Mouse (Mus musculus): Measurements from ENCODE around the gene Sgsh. TPM values are rescaled to one million over a fixed set of nuclear protein-coding genes. Genes with fewer than 3 reads are reported as not detected.
"Not testable (repeated sequence)": the region's sequence is repeated elsewhere in the genome, so short reads cannot be mapped to it uniquely, and the experiment has no call there.

Gene Sgsh
- polyA plus RNA-seq, 1 experiment from 2014 or later, result 6.2 TPM

DNA sequence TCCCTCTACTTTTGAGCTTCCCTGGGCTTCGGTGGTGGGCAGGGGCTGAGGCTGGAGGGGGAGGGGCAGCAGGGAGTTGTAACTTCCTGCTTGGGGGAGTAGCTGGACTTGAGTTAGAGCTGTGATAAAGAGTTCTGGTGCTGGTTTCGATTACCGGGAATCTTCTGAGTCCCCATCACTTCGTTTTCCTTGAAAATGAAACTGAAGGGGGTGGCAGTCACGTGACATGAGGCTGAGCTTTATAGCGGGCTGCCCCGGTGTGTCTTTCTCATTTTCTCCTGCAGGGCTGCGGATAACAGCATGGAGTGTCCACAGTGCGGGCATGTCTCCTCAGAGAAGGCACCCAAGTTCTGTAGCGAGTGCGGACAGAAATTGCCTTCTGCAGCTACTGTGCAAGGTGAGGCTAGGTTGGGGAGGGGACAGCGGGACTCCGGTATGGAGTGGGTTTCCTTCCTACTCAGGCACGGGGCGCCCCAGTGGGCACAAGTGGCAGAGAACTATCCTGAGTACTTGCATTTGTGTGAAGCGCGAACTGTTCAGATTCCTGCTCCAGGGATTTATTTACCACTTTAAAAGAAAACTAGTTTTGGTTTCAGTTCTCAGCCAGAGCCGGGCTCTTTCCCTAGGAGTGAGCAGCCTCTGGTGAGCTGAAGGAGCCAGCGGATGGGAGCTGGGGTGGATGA, 37.6 kb upstream of the Sgsh start, which contains the start of gene Rnf213:
TSS of gene Rnf213 (plus strand) at position 301 of the 683 bp plus-strand sequence.
- no peaks in the 10 kb centered on the region for H3K36me3 ChIP-seq (replicated peaks; ENCODE audit: control insufficient read depth, insufficient read depth, low read depth, low read length)
- peak; percentile 72 for DNase-seq (ENCODE audit: low spot score)
- peak within 1 kb of the TSS; percentile 64 for H3K4me2 ChIP-seq (ENCODE audit: low read depth, low read length)
- H3K27me3 ChIP-seq (ENCODE audit: control insufficient read depth, insufficient read depth, low read length), result peaks cover 63% of the 10 kb centered on the region
- under 1% methylated on average over 19 of the region's 19 CpGs for WGBS
- H3K4me1 ChIP-seq (ENCODE audit: control insufficient read depth, insufficient read depth, low read length), result no peaks in the 10 kb centered on the region; the same call in 1 of the 2 replicates
- peak within 1 kb of the TSS; percentile 45 for H3K9ac ChIP-seq (replicated peaks; ENCODE audit: low read length)
- H3K27ac ChIP-seq (replicated peaks; ENCODE audit: low read depth, low read length), result no peak within 1 kb of the TSS
- no peaks in the 10 kb centered on the region for H3K9me3 ChIP-seq (replicated peaks; ENCODE audit: control insufficient read depth, low read length)
- ATAC-seq (replicated peaks; ENCODE audit: insufficient number of reproducible peaks, low FRiP score, low TSS enrichment, low read depth), result peak; percentile 68
- peak within 1 kb of the TSS; percentile 31 for H3K4me3 ChIP-seq (ENCODE audit: low read depth, low read length)

DNA sequence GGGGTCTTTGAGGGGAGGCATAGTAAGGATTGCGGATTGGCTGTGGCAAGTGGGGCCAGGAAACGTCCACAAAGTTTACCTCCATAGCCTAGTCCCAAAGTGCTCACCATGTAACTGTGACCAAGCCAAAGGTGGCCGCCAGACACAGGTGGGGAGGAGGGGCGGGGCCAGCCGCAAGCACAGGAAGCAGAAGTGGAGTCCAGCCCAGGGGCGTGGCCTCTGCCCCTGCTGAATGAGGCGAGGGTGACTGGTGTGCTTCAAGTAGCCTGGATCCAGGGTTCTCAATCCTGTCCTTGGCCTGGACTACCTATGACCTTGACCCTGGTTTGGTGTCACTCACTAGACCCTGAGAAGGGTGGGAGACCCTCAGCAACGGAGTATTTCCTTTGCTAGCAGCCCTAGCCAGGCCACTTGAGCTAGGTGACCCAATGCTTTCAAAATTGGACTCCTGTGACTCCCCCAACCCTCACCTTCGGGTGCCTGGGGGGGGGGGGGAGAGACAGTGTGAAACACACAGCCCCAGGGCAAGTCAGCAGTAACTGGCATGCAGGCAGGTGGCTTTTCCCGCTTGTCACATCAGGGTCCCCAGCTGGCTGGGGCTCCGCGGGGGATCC, 36.8 kb upstream of the Sgsh start:
- no peak overlapping the region for H3K4me2 ChIP-seq (ENCODE audit: low read depth, low read length)

DNA sequence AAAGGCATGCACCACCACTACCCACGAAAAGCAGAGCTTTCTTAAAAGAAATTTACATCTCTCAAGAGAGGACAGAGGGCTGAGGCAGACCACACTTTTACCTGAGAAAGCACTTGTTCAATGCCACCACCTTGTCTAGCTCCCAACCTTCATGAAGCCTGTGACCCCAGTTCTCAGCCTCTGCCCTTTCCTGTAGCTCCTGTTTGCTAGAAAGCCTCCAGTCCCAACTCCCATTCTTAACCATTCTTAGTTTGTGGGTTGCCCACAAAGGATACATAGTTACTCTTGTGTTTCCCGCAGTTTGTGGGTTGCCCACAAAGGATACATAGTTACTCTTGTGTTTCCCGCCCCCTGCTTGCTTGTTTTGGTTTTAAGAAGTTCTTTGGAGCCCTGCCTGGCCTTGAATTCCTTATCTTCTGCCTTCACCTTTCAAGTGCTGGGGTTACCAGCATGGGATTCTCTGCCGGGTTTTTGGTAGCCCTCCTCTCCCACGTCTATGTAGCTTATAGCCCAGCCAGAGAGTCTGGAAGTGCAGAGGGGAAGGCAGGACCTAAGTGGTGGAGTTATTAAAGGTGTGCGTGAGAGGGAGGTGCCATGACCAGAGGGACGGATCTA, 36.2 kb upstream of the Sgsh start:
- no peaks in the 10 kb centered on the region; the same call in 1 of the 2 replicates for H3K4me1 ChIP-seq (ENCODE audit: control insufficient read depth, insufficient read depth, low read length)
- WGBS, result 29% methylated on average over 7 of the region's 7 CpGs
- DNase-seq (ENCODE audit: low spot score) (no peak), ATAC-seq (replicated peaks; ENCODE audit: insufficient number of reproducible peaks, low FRiP score, low TSS enrichment, low read depth) (no peak)
- no peak overlapping the region for H3K4me3 ChIP-seq (ENCODE audit: low read depth, low read length)
- H3K9me3 ChIP-seq (replicated peaks; ENCODE audit: control insufficient read depth, low read length), result no peaks in the 10 kb centered on the region
- no peak overlapping the region for H3K4me2 ChIP-seq (ENCODE audit: low read depth, low read length)
- no peak overlapping the region for H3K9ac ChIP-seq (replicated peaks; ENCODE audit: low read length)
- no peak overlapping the region for H3K27ac ChIP-seq (replicated peaks; ENCODE audit: low read depth, low read length)
- peaks cover 59% of the 10 kb centered on the region for H3K27me3 ChIP-seq (ENCODE audit: control insufficient read depth, insufficient read depth, low read length)
- no peaks in the 10 kb centered on the region for H3K36me3 ChIP-seq (replicated peaks; ENCODE audit: control insufficient read depth, insufficient read depth, low read depth, low read length)

More for the DNA sequence above, 36.8 kb upstream of the Sgsh start:
- no peak for DNase-seq (ENCODE audit: low spot score)
- Histone ChIP-seq H3K27ac (replicated peaks; ENCODE audit: low read depth, low read length) (no peak overlapping the region), H3K4me3 (ENCODE audit: low read depth, low read length) (no peak overlapping the region), H3K27me3 (ENCODE audit: control insufficient read depth, insufficient read depth, low read length) (peaks cover 63% of the 10 kb centered on the region), H3K4me1 (ENCODE audit: control insufficient read depth, insufficient read depth, low read length) (no peaks in the 10 kb centered on the region; the same call in 1 of the 2 replicates), H3K9ac (replicated peaks; ENCODE audit: low read length) (no peak overlapping the region), H3K36me3 (replicated peaks; ENCODE audit: control insufficient read depth, insufficient read depth, low read depth, low read length) (no peaks in the 10 kb centered on the region), H3K9me3 (replicated peaks; ENCODE audit: control insufficient read depth, low read length) (no peaks in the 10 kb centered on the region)
- no peak for ATAC-seq (replicated peaks; ENCODE audit: insufficient number of reproducible peaks, low FRiP score, low TSS enrichment, low read depth)
- WGBS, result 5% methylated on average over 12 of the region's 12 CpGs

DNA sequence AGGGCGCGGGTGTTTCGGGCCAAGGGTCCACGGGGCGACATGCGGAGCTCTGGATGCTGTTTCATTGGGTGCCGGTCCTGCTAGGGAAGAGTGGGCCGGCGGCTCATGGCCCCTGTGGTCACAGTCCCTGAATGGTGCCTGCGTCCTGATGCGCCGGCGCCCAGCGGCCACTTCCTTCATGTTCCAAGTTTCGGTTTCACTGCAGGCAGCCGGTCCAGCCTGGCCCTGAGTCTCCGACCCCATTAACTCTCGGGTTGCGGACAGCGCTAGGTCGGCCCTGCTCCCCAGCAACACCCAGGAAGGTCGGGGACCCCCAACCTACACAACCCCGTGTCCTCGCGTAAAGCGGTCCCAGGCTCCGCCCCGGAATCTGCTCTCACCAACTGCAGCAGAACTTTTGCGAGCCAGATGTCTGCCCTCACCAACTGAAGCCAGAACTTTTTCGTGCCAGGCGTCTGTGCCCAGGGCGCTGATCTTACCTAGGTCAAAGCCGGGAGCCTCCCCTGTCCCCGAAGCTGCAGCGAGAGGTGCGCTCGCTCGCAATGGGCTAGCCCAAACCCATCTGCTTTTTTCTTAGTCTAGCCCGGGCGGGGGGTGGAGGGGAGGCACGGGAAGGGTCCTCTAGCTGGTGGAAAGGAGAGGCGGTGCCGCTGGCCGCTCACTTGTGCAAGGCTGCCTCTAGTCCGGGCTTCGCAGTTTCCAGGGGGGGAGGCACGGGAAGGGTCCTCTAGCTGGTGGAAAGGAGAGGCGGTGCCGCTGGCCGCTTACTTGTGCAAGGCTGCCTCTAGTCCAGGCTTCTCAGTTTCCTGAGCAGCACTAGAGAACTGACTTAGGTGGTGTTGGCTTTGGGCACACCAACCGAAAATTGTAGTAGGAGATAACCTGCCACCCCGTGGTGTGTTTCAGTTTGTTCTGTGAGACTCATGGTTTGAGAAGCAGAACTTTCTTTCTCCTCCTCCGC, 35.2 kb upstream of the Sgsh start:
- Histone ChIP-seq H3K4me2 (ENCODE audit: low read depth, low read length) (peak overlapping the region; percentile 98), H3K36me3 (replicated peaks; ENCODE audit: control insufficient read depth, insufficient read depth, low read depth, low read length) (no peaks in the 10 kb centered on the region), H3K27ac (replicated peaks; ENCODE audit: low read depth, low read length) (no peak overlapping the region), H3K4me1 (ENCODE audit: control insufficient read depth, insufficient read depth, low read length) (no peaks in the 10 kb centered on the region; the same call in 1 of the 2 replicates), H3K9ac (replicated peaks; ENCODE audit: low read length) (peak overlapping the region; percentile 54), H3K4me3 (ENCODE audit: low read depth, low read length) (peak overlapping the region; percentile 50), H3K27me3 (ENCODE audit: control insufficient read depth, insufficient read depth, low read length) (peaks cover 56% of the 10 kb centered on the region), H3K9me3 (replicated peaks; ENCODE audit: control insufficient read depth, low read length) (no peaks in the 10 kb centered on the region)
- WGBS, result 2% methylated on average over 53 of the region's 53 CpGs
- DNase-seq (ENCODE audit: low spot score) (peak; percentile 36), ATAC-seq (replicated peaks; ENCODE audit: insufficient number of reproducible peaks, low FRiP score, low TSS enrichment, low read depth) (no peak)

DNA sequence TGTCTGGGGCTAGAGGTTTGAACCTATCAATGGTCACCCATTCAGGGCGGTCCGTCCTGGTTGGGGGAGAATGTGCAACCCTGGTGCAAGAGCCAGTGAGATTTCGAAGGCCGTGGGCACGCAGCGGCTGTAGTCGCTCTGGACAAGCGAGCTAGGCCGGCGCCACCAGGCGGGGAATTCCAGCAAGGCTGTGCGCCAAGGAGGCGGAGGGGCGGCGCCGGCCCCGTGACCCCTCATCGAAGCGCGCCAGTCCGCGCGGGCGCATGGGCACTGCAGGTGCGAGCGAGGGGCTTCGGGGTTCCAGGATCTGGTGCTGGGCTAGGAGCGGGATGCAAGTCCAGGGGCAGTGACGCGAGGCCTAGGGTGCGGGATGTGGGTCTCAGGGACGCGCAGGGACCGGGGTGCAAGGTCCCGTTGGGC, 34.5 kb upstream of the Sgsh start:
- no peak overlapping the region for H3K27ac ChIP-seq (replicated peaks; ENCODE audit: low read depth, low read length)

DNA sequence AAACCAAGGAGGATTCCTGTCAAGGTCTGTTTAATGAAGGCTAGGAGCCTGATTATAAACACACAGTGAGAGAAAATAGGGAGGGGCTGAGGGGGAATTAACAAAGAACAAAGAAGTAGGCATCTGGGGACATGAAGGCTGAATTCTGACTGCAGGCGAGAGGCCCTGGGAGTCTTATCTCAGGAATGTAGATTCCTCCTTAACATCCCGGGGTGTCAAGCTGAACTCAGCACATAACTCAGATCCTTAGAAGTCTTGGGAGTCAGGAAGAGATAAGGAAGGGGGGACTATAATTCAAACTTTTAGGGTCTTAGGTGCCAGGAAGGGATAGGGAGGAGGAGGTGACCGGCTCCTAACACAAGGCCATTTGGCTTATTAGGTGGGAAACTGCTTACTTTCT, 31.9 kb upstream of the Sgsh start:
- not testable (repeated sequence) for H3K9me3 ChIP-seq (replicated peaks; ENCODE audit: control insufficient read depth, low read length); H3K4me3 ChIP-seq (ENCODE audit: low read depth, low read length); H3K4me2 ChIP-seq (ENCODE audit: low read depth, low read length); H3K36me3 ChIP-seq (replicated peaks; ENCODE audit: control insufficient read depth, insufficient read depth, low read depth, low read length); DNase-seq (ENCODE audit: low spot score); H3K9ac ChIP-seq (replicated peaks; ENCODE audit: low read length); ATAC-seq (replicated peaks; ENCODE audit: insufficient number of reproducible peaks, low FRiP score, low TSS enrichment, low read depth); H3K27ac ChIP-seq (replicated peaks; ENCODE audit: low read depth, low read length); H3K4me1 ChIP-seq (ENCODE audit: control insufficient read depth, insufficient read depth, low read length)
- peaks cover 30% of the 10 kb centered on the region for H3K27me3 ChIP-seq (ENCODE audit: control insufficient read depth, insufficient read depth, low read length)
- WGBS, result 27% methylated on average over 3 of the region's 3 CpGs

More for the DNA sequence above, 34.5 kb upstream of the Sgsh start:
- WGBS, result under 1% methylated on average over 34 of the region's 35 CpGs
- H3K36me3 ChIP-seq (replicated peaks; ENCODE audit: control insufficient read depth, insufficient read depth, low read depth, low read length), result no peaks in the 10 kb centered on the region
- DNase-seq (ENCODE audit: low spot score) (peak; percentile 81), ATAC-seq (replicated peaks; ENCODE audit: insufficient number of reproducible peaks, low FRiP score, low TSS enrichment, low read depth) (peak; percentile 30; the same call in 1 of the 2 replicates)
- peaks cover 50% of the 10 kb centered on the region for H3K27me3 ChIP-seq (ENCODE audit: control insufficient read depth, insufficient read depth, low read length)
- H3K9me3 ChIP-seq (replicated peaks; ENCODE audit: control insufficient read depth, low read length), result no peaks in the 10 kb centered on the region
- H3K9ac ChIP-seq (replicated peaks; ENCODE audit: low read length), result peak overlapping the region; percentile 54
- peak overlapping the region; percentile 98 for H3K4me2 ChIP-seq (ENCODE audit: low read depth, low read length)
- H3K4me3 ChIP-seq (ENCODE audit: low read depth, low read length), result peak overlapping the region; percentile 50
- no peaks in the 10 kb centered on the region; the same call in 1 of the 2 replicates for H3K4me1 ChIP-seq (ENCODE audit: control insufficient read depth, insufficient read depth, low read length)

DNA sequence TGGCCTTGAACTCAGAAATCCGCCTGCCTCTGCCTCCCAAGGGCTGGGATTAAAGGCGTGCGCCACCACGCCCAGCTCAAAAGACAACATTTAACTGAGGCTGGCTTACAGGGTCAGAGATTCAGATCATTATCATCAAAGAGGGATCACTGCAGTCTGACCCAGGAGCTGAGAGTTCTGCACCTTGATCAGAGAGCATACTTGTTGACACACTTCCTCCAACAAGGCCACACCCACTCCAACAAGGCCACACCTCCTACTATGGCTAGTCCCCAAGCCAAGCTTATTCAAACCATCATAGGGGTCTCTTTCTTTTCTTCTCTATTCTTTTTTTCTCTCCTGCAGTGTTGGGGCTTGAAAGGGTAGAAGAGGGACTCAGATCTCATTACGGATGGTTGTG, 31.0 kb upstream of the Sgsh start:
- DNase-seq (ENCODE audit: low spot score) (no peak), ATAC-seq (replicated peaks; ENCODE audit: insufficient number of reproducible peaks, low FRiP score, low TSS enrichment, low read depth) (no peak)
- H3K4me3 ChIP-seq (ENCODE audit: low read depth, low read length), result no peak overlapping the region
- peaks cover 21% of the 10 kb centered on the region for H3K27me3 ChIP-seq (ENCODE audit: control insufficient read depth, insufficient read depth, low read length)
- 95% methylated on average over 5 of the region's 5 CpGs for WGBS
- H3K9me3 ChIP-seq (replicated peaks; ENCODE audit: control insufficient read depth, low read length), result no peaks in the 10 kb centered on the region
- no peaks in the 10 kb centered on the region; the same call in 1 of the 2 replicates for H3K4me1 ChIP-seq (ENCODE audit: control insufficient read depth, insufficient read depth, low read length)
- H3K4me2 ChIP-seq (ENCODE audit: low read depth, low read length), result no peak overlapping the region
- H3K9ac ChIP-seq (replicated peaks; ENCODE audit: low read length), result no peak overlapping the region
- no peak overlapping the region for H3K27ac ChIP-seq (replicated peaks; ENCODE audit: low read depth, low read length)
- H3K36me3 ChIP-seq (replicated peaks; ENCODE audit: control insufficient read depth, insufficient read depth, low read depth, low read length), result no peaks in the 10 kb centered on the region
